Mouse (Mus musculus): Measurements from ENCODE around the gene Abcd3. TPM values are rescaled to one million over a fixed set of nuclear protein-coding genes. Genes with fewer than 3 reads are reported as not detected.
"Not testable (repeated sequence)": the region's sequence is repeated elsewhere in the genome, so short reads cannot be mapped to it uniquely, and the experiment has no call there.

Gene Abcd3
- polyA plus RNA-seq, 1 experiment from 2014 or later: 39.1 TPM

DNA sequence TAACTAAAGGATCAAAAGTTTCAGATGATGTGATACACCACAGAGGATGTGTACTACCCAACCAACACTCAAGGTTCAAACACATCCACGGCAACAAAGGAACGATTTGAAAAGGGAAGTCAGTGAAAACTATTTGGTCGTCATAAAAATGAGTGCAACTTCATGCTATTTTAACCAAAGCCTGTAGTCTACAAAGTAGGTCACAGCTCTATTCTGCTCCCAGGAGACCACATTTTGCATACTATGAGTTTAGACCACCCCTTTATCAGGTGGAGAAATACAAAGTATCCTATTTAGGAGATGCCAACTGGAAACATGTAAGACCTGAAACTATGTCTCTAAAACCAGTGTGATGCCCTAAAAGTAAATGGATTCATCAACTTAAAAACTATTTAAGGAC is 6.9 kb downstream of the Abcd3 start:
- Histone ChIP-seq H3K4me1 (replicated peaks) (peaks cover 3% of the 10 kb centered on the region; the same call in 1 of the 2 replicates), H3K36me3 (0 out of 2 replicates have a peak, but pooled peaks cover 4% of the 10 kb centered on the region), H3K4me3 (no peak overlapping the region), H3K27ac (no peak overlapping the region), H3K9me3 (no peaks in the 10 kb centered on the region), H3K27me3 (ENCODE audit: insufficient read depth, poor library complexity, severe bottlenecking) (no peaks in the 10 kb centered on the region)
- 92% methylated on average over 3 of the region's 3 CpGs for WGBS
- no peak for DNase-seq (ENCODE audit: low spot score)

DNA sequence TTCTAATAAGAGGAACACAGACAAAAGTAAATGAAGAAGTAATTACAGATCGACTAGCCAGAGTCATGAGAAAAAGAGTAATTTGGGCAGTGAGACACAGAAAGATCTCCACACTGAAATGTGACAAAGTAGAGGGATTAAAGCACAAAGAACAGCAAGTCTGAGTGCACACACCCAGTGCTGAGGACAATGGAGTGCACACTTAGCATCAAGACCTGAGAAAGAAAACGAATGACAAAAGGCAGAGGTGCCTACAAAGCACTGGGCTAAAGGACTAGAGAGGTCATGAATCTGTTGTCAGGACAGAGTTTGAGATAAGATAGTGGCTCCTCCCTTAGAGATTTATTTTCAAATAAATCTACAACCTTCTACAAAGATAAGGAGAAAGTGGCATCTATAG is 20.9 kb downstream of the Abcd3 start:
- H3K36me3 ChIP-seq: 0 out of 2 replicates have a peak, but pooled peaks cover 6% of the 10 kb centered on the region
- H3K4me1 ChIP-seq (replicated peaks): peaks cover 5% of the 10 kb centered on the region; the same call in 1 of the 2 replicates
- H3K4me3 ChIP-seq: no peak overlapping the region
- no peaks in the 10 kb centered on the region for H3K27me3 ChIP-seq (ENCODE audit: insufficient read depth, poor library complexity, severe bottlenecking)
- WGBS: 69% methylated on average over 2 of the region's 2 CpGs
- DNase-seq (ENCODE audit: low spot score): no peak
- H3K27ac ChIP-seq: no peak overlapping the region
- no peaks in the 10 kb centered on the region for H3K9me3 ChIP-seq

DNA sequence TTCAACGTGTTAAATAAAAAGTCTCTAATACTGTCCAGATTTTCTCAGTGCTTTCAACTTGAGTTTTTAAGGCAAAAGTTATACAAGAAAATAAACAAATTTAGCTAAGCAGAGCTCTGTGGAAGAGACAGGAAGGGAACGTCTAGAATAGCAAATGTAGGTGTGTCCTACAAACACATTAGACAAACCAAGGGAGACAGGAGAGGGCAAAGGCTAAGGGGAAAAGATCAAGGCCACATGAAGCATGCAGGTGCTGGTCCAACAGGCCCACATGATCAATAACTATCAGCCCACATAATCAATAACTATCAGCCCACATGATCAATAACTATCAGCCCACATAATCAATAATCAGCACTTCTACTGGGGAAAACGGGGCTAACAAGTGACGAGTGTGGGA is 22.9 kb downstream of the Abcd3 start:
- no peaks in the 10 kb centered on the region for H3K9me3 ChIP-seq
- 84% methylated on average over 4 of the region's 4 CpGs for WGBS
- no peak overlapping the region for H3K4me3 ChIP-seq
- H3K27me3 ChIP-seq (ENCODE audit: insufficient read depth, poor library complexity, severe bottlenecking): no peaks in the 10 kb centered on the region
- H3K4me1 ChIP-seq (replicated peaks): peaks cover 5% of the 10 kb centered on the region; the same call in 1 of the 2 replicates
- 0 out of 2 replicates have a peak, but pooled peaks cover 6% of the 10 kb centered on the region for H3K36me3 ChIP-seq
- no peak overlapping the region for H3K27ac ChIP-seq
- no peak for DNase-seq (ENCODE audit: low spot score)

DNA sequence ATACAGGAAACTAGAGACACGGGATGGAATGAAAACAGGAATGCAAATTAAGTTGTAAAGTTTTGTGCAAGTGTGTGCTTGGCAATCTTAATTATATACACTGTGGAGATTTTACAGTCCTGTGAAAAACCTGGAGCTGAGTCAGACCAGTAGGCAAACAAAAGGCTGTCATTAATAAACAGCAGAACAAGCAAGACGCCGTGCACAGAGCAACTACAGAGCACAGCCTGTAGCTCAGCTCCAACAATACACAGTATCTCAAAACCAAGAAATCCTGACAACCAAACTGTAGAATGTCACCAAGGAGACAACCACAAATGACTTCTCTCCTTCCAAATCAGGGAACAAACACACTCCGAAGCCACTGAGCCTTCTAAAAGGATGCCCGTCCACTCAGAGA is 24.7 kb downstream of the Abcd3 start:
- Histone ChIP-seq H3K36me3 (0 out of 2 replicates have a peak, but pooled peaks cover 6% of the 10 kb centered on the region), H3K9me3 (no peaks in the 10 kb centered on the region), H3K27me3 (ENCODE audit: insufficient read depth, poor library complexity, severe bottlenecking) (no peaks in the 10 kb centered on the region), H3K4me3 (no peak overlapping the region), H3K4me1 (replicated peaks) (peaks cover 4% of the 10 kb centered on the region; the same call in 1 of the 2 replicates), H3K27ac (no peak overlapping the region)
- no peak for DNase-seq (ENCODE audit: low spot score)
- WGBS: 78% methylated on average over 5 of the region's 5 CpGs

DNA sequence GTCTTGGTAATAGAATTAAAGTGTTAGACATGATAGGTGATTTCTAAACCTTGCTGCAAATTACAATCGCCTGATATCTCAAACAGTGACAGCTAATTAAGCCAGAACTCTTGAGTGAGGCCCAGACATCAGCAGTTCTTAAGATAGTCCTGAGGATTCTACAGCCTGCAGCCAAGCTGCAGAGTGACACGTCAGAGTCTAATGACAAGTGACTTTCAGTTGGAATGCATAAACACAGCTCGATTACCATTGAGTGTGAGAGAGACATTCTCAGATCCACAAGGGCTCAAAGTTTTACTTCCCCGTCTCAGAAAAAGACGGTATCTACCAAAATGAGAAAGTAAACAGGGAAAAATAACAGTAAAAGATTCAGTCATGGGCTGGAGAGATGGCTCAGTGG is 25.3 kb downstream of the Abcd3 start:
- 80% methylated on average over 5 of the region's 5 CpGs for WGBS
- no peaks in the 10 kb centered on the region for H3K9me3 ChIP-seq
- DNase-seq (ENCODE audit: low spot score): no peak
- 0 out of 2 replicates have a peak, but pooled peaks cover 6% of the 10 kb centered on the region for H3K36me3 ChIP-seq
- no peak overlapping the region for H3K4me3 ChIP-seq
- H3K27ac ChIP-seq: no peak overlapping the region
- H3K4me1 ChIP-seq (replicated peaks): no peaks in the 10 kb centered on the region
- H3K27me3 ChIP-seq (ENCODE audit: insufficient read depth, poor library complexity, severe bottlenecking): no peaks in the 10 kb centered on the region

DNA sequence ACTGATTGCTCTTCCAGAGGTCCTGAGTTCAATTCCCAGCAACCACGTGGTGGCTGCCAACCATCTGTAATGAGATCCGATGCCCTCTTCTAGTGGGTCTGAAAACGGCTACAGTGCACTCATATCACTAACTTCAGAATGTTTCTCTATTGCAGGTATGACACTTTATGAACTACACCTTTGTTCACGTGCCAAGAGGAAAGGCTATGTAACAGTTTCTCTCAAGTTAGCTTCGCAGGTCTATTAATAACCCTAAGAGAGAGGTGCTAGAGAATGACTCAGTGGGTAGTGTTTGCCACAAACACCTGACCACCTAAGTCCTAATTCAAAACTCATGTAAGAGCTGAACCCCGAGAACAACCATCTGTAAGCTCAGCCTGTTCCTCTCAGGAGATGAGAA is 32.1 kb downstream of the Abcd3 start:
- DNase-seq (ENCODE audit: low spot score): no peak
- no peak overlapping the region for H3K4me3 ChIP-seq
- H3K9me3 ChIP-seq: no peaks in the 10 kb centered on the region
- H3K27me3 ChIP-seq (ENCODE audit: insufficient read depth, poor library complexity, severe bottlenecking): no peaks in the 10 kb centered on the region
- 0 out of 2 replicates have a peak, but pooled peaks cover 15% of the 10 kb centered on the region for H3K36me3 ChIP-seq
- 93% methylated on average over 6 of the region's 6 CpGs for WGBS
- H3K4me1 ChIP-seq (replicated peaks): no peaks in the 10 kb centered on the region
- no peak overlapping the region for H3K27ac ChIP-seq

DNA sequence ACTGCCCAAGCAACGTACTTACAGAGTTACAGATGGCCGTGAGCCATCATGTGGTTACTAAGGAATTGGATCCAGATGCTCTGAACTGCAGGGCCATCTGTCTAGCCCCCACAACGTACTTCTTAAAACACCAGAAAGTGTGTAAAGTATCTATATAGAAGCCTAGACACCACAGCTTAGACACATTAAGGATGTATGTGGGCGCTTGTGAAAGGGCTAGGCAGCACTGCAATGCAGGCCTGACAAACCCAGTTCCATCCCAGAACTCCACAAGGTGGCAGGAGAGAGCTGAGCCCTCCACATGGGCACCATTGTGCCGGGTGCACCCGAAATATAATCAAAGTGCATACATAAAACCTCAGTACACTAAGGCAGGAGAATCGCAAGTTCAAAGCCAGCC is 37.2 kb downstream of the Abcd3 start:
- Histone ChIP-seq H3K36me3 (peaks cover 35% of the 10 kb centered on the region; the same call in 1 of the 2 replicates), H3K27ac (no peak overlapping the region), H3K4me3 (no peak overlapping the region), H3K9me3 (no peaks in the 10 kb centered on the region), H3K4me1 (replicated peaks) (no peaks in the 10 kb centered on the region), H3K27me3 (ENCODE audit: insufficient read depth, poor library complexity, severe bottlenecking) (no peaks in the 10 kb centered on the region)
- 59% methylated on average over 7 of the region's 7 CpGs for WGBS
- DNase-seq (ENCODE audit: low spot score): peak; percentile 53

DNA sequence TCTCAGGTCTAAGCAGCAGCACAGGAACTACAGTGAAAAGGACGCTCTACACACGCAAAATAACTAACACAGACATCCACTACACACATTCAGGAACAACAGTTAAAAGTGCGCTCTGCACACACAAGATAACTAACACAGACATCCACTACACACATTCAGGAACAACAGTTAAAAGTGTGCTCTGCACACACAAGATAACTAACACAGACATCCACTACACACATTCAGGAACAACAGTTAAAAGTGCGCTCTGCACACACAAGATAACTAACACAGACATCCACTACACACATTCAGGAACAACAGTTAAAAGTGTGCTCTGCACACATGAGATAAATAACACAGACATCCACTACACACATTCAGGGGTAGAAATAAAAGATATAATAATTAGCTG is 41.8 kb downstream of the Abcd3 start:
- DNase-seq (ENCODE audit: low spot score); H3K27ac ChIP-seq; H3K4me3 ChIP-seq; H3K9me3 ChIP-seq; H3K4me1 ChIP-seq (replicated peaks); H3K27me3 ChIP-seq (ENCODE audit: insufficient read depth, poor library complexity, severe bottlenecking): not testable (repeated sequence)
- WGBS: 97% methylated on average over 4 of the region's 4 CpGs
- peaks cover 69% of the 10 kb centered on the region for H3K36me3 ChIP-seq

DNA sequence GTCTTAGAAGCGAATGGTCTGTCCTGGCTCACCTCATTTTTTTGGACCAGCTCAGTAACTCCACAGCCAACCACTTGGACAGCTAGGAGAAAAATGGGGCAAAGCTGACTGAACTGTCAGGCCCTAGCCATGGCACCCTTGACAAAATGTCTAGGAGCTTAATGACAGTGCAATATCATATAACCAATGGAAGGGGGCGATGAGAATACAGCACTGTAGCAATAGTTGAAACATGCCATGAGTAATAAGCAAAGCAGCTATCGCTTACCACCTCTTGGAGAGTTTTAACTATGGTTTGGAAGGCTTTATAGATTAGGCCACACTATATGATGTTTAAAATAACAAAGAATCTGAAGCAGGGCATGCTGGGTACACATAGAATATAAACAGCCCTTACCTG is 46.3 kb downstream of the Abcd3 start:
- WGBS: 97% methylated on average over 3 of the region's 3 CpGs
- no peaks in the 10 kb centered on the region for H3K9me3 ChIP-seq
- H3K36me3 ChIP-seq: peaks cover 88% of the 10 kb centered on the region
- no peak for DNase-seq (ENCODE audit: low spot score)
- no peaks in the 10 kb centered on the region for H3K27me3 ChIP-seq (ENCODE audit: insufficient read depth, poor library complexity, severe bottlenecking)
- no peaks in the 10 kb centered on the region for H3K4me1 ChIP-seq (replicated peaks)
- H3K4me3 ChIP-seq: no peak overlapping the region
- H3K27ac ChIP-seq: no peak overlapping the region

DNA sequence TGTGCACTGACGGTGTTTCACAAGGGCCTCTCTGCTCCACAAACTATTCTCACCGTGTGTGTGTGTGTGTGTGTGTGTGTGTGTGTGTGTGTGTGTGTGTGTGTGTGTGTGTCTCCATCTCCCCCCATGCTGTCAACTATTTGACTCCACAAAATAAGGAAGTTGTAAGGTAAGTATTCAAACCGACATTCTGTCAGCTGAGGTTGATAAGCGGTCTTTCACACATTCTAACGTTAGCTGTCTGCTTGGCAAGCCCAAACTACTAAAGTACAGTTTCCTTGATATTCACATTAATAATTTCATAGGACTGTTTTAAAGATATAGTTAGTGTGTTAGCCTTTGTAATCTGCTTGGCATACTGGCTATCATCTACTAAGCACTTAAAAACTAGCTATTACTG is 48.3 kb downstream of the Abcd3 start:
- Histone ChIP-seq H3K4me1 (replicated peaks) (no peaks in the 10 kb centered on the region), H3K36me3 (peaks cover 82% of the 10 kb centered on the region), H3K4me3 (no peak overlapping the region), H3K27me3 (ENCODE audit: insufficient read depth, poor library complexity, severe bottlenecking) (no peaks in the 10 kb centered on the region), H3K9me3 (no peaks in the 10 kb centered on the region), H3K27ac (no peak overlapping the region)
- 96% methylated on average over 5 of the region's 5 CpGs for WGBS
- no peak for DNase-seq (ENCODE audit: low spot score)

DNA sequence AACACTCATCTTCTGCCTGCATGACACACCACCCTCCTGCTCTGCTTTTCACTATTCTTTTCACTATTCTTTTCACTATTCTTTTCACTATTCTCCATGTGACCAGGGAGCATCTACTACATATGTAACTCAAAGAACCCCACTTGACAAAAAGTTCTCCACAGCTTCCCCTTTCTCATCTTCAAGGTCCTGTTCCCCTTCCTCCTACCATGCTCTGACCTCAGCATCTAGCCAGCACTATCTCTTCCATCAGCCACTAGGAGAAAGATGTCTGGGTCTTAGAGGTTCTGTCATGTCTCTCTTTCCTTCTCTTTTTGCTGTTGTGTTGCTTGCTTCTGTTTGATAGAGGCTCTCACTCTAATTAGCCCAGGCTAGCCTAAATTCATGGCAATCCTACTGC is 49.1 kb downstream of the Abcd3 start:
- no peaks in the 10 kb centered on the region for H3K9me3 ChIP-seq
- no peak overlapping the region for H3K27ac ChIP-seq
- peaks cover 74% of the 10 kb centered on the region for H3K36me3 ChIP-seq
- H3K4me3 ChIP-seq: no peak overlapping the region
- H3K27me3 ChIP-seq (ENCODE audit: insufficient read depth, poor library complexity, severe bottlenecking): no peaks in the 10 kb centered on the region
- no peaks in the 10 kb centered on the region for H3K4me1 ChIP-seq (replicated peaks)
- DNase-seq (ENCODE audit: low spot score): no peak

DNA sequence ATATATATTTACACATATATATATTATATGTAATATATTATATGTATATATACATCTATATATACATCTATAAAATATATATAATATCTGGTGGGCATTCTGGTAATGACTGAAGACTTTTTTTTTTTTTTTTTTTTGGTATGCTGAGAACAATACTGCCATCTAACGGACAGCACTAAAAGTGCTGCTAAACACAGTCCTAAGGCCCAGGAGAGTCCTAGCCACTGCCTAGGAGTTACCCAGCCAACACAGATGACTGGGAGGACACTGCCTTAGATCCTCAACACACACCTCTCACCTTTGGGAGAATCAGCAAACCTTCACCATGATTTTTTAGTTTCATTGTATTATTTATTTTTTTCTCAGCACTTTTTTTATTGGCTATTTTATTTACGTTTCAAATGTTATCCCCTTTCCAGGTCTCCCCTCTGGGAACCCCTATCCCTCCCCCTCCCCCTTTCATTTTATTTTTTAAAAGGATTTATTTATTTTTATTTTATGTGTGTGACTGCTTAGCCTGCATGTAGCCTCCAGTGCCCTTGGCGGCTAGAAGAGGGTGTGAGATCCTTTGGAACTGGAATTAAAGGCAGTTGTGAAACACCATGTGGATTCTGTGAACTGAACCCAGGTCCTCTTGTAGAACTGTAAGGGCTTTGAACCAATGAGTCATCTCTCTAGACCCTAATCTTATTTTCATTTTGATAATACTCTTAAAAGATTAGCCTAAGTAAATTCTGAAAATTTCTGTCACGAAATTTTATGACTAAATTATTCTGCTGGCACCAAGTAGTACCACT is 52.8 kb downstream of the Abcd3 start:
- no peaks in the 10 kb centered on the region for H3K4me1 ChIP-seq (replicated peaks)
- no peaks in the 10 kb centered on the region for H3K9me3 ChIP-seq
- H3K27ac ChIP-seq: no peak overlapping the region
- H3K27me3 ChIP-seq (ENCODE audit: insufficient read depth, poor library complexity, severe bottlenecking): no peaks in the 10 kb centered on the region
- 68% methylated on average over 4 of the region's 4 CpGs for WGBS
- DNase-seq (ENCODE audit: low spot score): no peak
- H3K36me3 ChIP-seq: peaks cover 63% of the 10 kb centered on the region
- no peak overlapping the region for H3K4me3 ChIP-seq

DNA sequence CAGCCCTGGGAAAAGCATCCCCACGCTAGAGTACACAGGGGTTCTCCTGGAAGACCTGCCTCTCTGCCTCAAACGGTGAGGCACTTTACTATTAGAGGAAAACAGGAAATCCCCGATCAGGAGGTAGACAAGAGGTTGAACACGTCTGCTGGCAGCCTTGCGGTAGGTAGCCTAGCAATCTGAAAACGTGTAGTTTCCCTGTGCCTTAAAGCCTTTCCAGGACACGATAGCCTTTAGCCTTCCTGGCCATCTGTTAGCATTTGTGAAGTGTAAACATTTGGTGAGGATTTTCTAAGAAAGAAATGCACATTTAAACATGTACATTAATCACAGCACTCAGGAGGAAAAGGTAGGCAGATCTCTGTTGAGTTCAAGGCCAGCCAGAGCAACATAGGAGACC is 56.7 kb downstream of the Abcd3 start:
- Histone ChIP-seq H3K27me3 (ENCODE audit: insufficient read depth, poor library complexity, severe bottlenecking) (no peaks in the 10 kb centered on the region), H3K9me3 (no peaks in the 10 kb centered on the region), H3K4me3 (no peak overlapping the region), H3K36me3 (peaks cover 26% of the 10 kb centered on the region), H3K4me1 (replicated peaks) (peaks cover 9% of the 10 kb centered on the region), H3K27ac (no peak overlapping the region)
- DNase-seq (ENCODE audit: low spot score): no peak
- 80% methylated on average over 7 of the region's 7 CpGs for WGBS
